Mouse (Mus musculus) neural tube, embryonic 11.5 days (tissue): ENCODE results near the gene Aldh18a1. TPM values are rescaled to one million over a fixed set of nuclear protein-coding genes. Genes with fewer than 3 reads are reported as not detected.

ENCODE experiments used
- ATAC-seq: fragments of 200-750 bp; cut with Nextera tagmentation; 2 replicates; pipeline ENCODE4 v1.8.0; 2017; ENCODE audit warnings: moderate number of reproducible peaks, mild to moderate bottlenecking, moderate TSS enrichment, moderate library complexity; ENCODE audit not compliant: insufficient read depth, low FRiP score, low TSS enrichment
- DNase-seq: peaks from one replicate; pipeline ENCODE4 v3.0.0-alpha.2; 2015; ENCODE audit warnings: low spot score
- H3K27ac ChIP-seq: fragments of 300-500 bp; sonication (generic); 2 replicates; pipeline ENCODE4 v1.5.1; 2014; ENCODE audit warnings: low read depth, mild to moderate bottlenecking, low read length
- H3K27me3 ChIP-seq: fragments of 300-500 bp; sonication (generic); 2 replicates; pipeline ENCODE4 v1.6.1; 2014; ENCODE audit warnings: mild to moderate bottlenecking, low read length, mixed read lengths; ENCODE audit not compliant: control insufficient read depth, insufficient read depth
- H3K36me3 ChIP-seq: fragments of 300-500 bp; sonication (generic); 2 replicates; pipeline ENCODE4 v1.6.1; 2014; ENCODE audit warnings: mild to moderate bottlenecking, low read length, moderate library complexity, mixed read lengths; ENCODE audit not compliant: control insufficient read depth, insufficient read depth
- H3K4me1 ChIP-seq: fragments of 300-500 bp; sonication (generic); 2 replicates; pipeline ENCODE4 v1.6.1; 2014; ENCODE audit warnings: low read length, mixed read lengths; ENCODE audit not compliant: control insufficient read depth, insufficient read depth
- H3K4me2 ChIP-seq: fragments of 300-500 bp; sonication (generic); 2 replicates; pipeline ENCODE4 v1.6.1; 2014; ENCODE audit warnings: low read depth, mild to moderate bottlenecking, moderate library complexity
- H3K4me3 ChIP-seq: fragments of 300-500 bp; sonication (generic); 2 replicates; pipeline ENCODE4 v1.5.1; 2014; ENCODE audit warnings: low read depth, low read length
- H3K9ac ChIP-seq: fragments of 300-500 bp; sonication (generic); 2 replicates; pipeline ENCODE4 v1.6.1; 2014; ENCODE audit warnings: mild to moderate bottlenecking, low read length
- H3K9me3 ChIP-seq: fragments of 300-500 bp; sonication (generic); 2 replicates; pipeline ENCODE4 v1.6.1; 2016; ENCODE audit warnings: low read length; ENCODE audit not compliant: control insufficient read depth
- WGBS: fragments of 180-500 bp; shearing (Covaris S2); extraction: QIAGEN DNeasy Blood & Tissue Kit; methylation state at CpG from one replicate; pipeline ENCODE4 v1.1.7; 2014; 5-methylcytosine and 5-hydroxymethylcytosine counted together
- polyA plus RNA-seq: library from polyadenylated mRNA; unstranded; fragments of >200 nt; fragmentation: Nextera tagmentation; extraction: Ambion mirVana; gene quantifications from 2 replicates; pipeline ENCODE4 v1.2.1, GENCODE M21; 2014

Gene Aldh18a1
- 73.8 and 78.2 TPM in 2 replicates for polyA plus RNA-seq

DNA sequence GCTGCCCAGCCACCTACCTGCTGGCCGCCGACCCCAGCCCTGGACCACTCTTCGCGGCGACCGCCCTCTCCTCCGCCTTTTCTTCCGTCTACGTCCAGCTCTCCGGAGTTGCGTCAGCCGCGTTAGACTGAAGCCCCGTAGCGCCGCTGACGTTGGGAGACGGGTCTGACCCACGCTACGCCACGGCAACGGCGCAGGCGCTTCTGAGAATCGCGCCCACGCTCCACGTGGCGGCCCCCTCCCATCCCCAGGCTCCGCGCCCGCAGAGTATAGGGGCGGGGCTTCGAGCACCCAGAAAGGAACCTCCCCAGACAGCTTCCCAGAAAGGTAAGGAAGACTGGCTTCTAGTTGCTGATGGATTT lies at the start of gene Aldh18a1:
Aldh18a1 (minus strand) TSS at position 171 of the 362 bp plus-strand sequence.
- H3K4me1 ChIP-seq, result peaks cover 12% of the 10 kb centered on the region
- peak; percentile 98 for DNase-seq
- H3K4me3 ChIP-seq, result peak within 1 kb of the TSS; percentile 79
- 0 out of 2 replicates have a peak within 1 kb of the TSS, but pooled peaks have one; percentile 29 for H3K27ac ChIP-seq
- H3K4me2 ChIP-seq, result peak within 1 kb of the TSS; percentile 83
- under 1% methylated on average over 34 of the region's 34 CpGs for WGBS
- H3K9me3 ChIP-seq, result no peaks in the 10 kb centered on the region
- peak; percentile 96 for ATAC-seq
- H3K27me3 ChIP-seq, result no peaks in the 10 kb centered on the region
- H3K36me3 ChIP-seq, result no peaks in the 10 kb centered on the region
- H3K9ac ChIP-seq, result peak within 1 kb of the TSS; percentile 83

DNA sequence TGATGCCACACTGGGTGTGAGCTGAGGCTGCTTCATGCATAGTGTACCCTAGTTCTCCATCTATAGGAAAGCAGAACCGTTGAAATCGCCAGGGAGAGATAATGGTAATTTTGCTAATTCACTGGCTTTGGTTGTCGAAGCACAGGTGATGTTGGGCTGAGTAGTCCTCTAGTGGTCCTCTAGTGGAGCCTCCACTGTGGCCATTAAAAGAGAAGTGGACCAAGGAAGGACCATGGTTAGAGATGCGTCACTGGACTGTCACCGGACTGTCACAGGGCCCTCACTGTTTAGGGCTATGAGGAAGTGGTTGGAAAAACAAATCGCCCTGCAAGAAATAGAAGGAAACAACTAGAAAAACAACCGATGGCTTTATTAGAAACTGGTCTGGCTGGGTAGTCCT lies 49.3 kb upstream of the Aldh18a1 start:
- H3K36me3 ChIP-seq, result no peaks in the 10 kb centered on the region
- H3K4me3 ChIP-seq, result no peak overlapping the region
- 85% methylated on average over 7 of the region's 7 CpGs for WGBS
- no peak overlapping the region for H3K27ac ChIP-seq
- no peak overlapping the region for H3K4me2 ChIP-seq
- no peaks in the 10 kb centered on the region for H3K9me3 ChIP-seq
- DNase-seq (no peak), ATAC-seq (no peak)
- H3K4me1 ChIP-seq, result no peaks in the 10 kb centered on the region
- no peaks in the 10 kb centered on the region for H3K27me3 ChIP-seq
- H3K9ac ChIP-seq, result no peak overlapping the region

DNA sequence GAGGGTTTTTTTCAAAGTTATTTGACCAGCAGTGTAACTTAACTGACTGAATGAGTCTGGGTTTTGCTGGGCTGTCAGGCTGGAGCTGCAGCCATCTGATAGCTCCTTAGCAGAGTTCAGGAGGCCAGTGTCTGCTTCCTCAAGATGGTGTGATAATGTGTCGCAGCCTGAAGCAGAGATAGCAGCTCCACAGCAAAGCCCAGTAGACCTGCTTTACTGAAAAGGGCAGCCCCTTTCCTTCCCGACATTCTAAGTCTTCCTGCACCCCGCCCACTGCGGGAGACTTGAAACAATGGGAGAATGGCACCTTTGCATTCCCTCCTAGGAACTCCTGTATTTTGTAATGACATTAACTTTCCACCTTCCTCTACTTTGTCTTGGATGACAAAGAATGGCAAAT lies 48.8 kb upstream of the Aldh18a1 start:
- H3K4me1 ChIP-seq, result no peaks in the 10 kb centered on the region
- 67% methylated on average over 4 of the region's 4 CpGs for WGBS
- H3K9ac ChIP-seq, result no peak overlapping the region
- H3K36me3 ChIP-seq, result no peaks in the 10 kb centered on the region
- DNase-seq (no peak), ATAC-seq (no peak)
- no peak overlapping the region for H3K4me2 ChIP-seq
- no peak overlapping the region for H3K27ac ChIP-seq
- H3K27me3 ChIP-seq, result no peaks in the 10 kb centered on the region
- H3K9me3 ChIP-seq, result no peaks in the 10 kb centered on the region
- no peak overlapping the region for H3K4me3 ChIP-seq

DNA sequence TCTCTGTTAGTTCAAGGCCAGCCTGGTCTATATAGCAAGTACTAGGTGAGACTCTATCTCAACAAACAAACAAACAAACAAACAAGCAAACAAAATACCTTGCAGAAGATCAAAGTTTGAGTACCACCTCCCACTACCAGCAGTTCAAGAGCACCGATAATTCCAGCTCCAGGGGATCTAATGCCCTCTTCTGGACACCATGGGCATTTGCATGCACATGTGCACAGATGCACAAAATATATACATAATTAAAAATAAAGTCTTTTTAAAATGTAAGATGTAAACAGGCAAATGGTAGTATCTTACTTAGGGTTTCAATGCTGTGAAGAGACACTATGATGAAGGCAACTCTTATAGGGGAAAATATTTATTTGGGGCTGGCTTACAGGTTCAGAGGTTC lies 44.9 kb upstream of the Aldh18a1 start:
- Histone ChIP-seq H3K9ac (no peak overlapping the region), H3K27ac (no peak overlapping the region), H3K9me3 (no peaks in the 10 kb centered on the region), H3K4me2 (no peak overlapping the region), H3K4me3 (no peak overlapping the region), H3K4me1 (no peaks in the 10 kb centered on the region), H3K27me3 (no peaks in the 10 kb centered on the region), H3K36me3 (no peaks in the 10 kb centered on the region)
- no peak for ATAC-seq
- DNase-seq, result no peak
- 72% methylated on average over 1 of the region's 1 CpGs for WGBS

DNA sequence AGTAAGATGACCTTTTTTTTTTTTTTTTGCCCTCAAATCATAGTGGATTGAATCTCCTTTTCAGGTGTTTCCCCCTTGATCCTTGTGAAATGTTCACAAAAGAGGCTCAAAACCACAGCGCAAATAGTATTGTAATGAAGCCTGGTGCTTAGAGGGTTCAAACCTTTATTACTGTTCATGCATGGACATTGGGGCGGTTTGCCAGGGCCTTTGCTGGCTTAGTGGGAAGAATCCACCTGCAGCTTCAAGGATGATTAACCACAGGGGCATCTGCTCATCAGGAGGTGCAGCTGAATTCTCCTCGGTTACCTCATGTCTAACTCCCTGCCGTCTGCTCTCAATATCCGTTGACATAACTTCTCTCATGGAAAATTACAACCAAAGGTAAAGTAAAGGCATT lies 44.4 kb upstream of the Aldh18a1 start:
- no peaks in the 10 kb centered on the region for H3K9me3 ChIP-seq
- H3K36me3 ChIP-seq, result no peaks in the 10 kb centered on the region
- H3K4me1 ChIP-seq, result no peaks in the 10 kb centered on the region
- ATAC-seq, result no peak
- DNase-seq, result no peak
- no peaks in the 10 kb centered on the region for H3K27me3 ChIP-seq
- H3K27ac ChIP-seq, result no peak overlapping the region
- WGBS, result 80% methylated on average over 5 of the region's 5 CpGs
- H3K9ac ChIP-seq, result no peak overlapping the region
- no peak overlapping the region for H3K4me3 ChIP-seq
- H3K4me2 ChIP-seq, result no peak overlapping the region

DNA sequence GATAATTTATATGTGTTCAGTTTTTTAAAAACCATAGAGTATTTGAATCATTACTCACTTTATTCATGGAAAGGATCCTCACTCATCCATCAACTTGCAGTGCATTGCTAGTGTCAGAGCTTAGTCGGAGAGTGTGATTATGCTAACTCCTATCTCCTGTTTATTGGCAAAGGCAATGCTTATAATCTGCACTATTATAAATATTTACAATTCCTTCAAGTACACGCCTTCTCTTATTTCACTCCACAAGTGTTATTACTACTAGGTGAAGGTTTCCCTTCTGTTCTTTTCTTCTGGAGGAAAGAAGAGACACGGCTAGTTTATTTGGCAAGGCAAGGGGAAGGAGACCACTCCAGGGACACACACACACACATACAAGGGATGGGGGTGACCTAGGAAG lies 43.9 kb upstream of the Aldh18a1 start:
- H3K36me3 ChIP-seq, result no peaks in the 10 kb centered on the region
- no peak overlapping the region for H3K27ac ChIP-seq
- DNase-seq (no peak), ATAC-seq (no peak)
- 88% methylated on average over 3 of the region's 3 CpGs for WGBS
- H3K27me3 ChIP-seq, result no peaks in the 10 kb centered on the region
- no peak overlapping the region for H3K4me2 ChIP-seq
- H3K9me3 ChIP-seq, result no peaks in the 10 kb centered on the region
- no peak overlapping the region for H3K4me3 ChIP-seq
- H3K9ac ChIP-seq, result no peak overlapping the region
- no peaks in the 10 kb centered on the region for H3K4me1 ChIP-seq

DNA sequence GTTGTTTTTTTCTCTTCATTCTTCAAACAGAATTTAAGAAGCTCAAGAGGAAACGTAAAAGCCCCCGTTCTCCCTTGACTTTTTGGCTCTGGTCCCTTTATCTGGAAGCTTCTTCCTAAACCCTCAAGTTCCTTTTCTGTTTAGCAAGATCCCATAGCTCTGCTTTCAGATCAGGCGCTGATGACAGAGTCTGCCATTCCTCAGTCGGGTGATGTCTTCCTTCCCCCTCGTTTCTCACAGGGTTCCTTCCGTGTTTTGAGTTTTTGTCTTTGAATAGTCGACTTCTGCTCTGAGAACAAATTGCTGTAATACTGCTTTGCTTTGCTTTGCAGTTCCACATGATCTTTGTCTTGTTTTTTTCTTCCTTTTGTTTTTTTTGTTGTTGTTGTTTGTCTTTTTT lies 42.3 kb upstream of the Aldh18a1 start:
- no peaks in the 10 kb centered on the region for H3K27me3 ChIP-seq
- no peak overlapping the region for H3K4me3 ChIP-seq
- H3K4me1 ChIP-seq, result no peaks in the 10 kb centered on the region
- H3K9ac ChIP-seq, result no peak overlapping the region
- no peak overlapping the region for H3K4me2 ChIP-seq
- no peak for ATAC-seq
- DNase-seq, result no peak
- H3K27ac ChIP-seq, result no peak overlapping the region
- H3K36me3 ChIP-seq, result no peaks in the 10 kb centered on the region
- H3K9me3 ChIP-seq, result no peaks in the 10 kb centered on the region
- WGBS, result 85% methylated on average over 7 of the region's 7 CpGs

DNA sequence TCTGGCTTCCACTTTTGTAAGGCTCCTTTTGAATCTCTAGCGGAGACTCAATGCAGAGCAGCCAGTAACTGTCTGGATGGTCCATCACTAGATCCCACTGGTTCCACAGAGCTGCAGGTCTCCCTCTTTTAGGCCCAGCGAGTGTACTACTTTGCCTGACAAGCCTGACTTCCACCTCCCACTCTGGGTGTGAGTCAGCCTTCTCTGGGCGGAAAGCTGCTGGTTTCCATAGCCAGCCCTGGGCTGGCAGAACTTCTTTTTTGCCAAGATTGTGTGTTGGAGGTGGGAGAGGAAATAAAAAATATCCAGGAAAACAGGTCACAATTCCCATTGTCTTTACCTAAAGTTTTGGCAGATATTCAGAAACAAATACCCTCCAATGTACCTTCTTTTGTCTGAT lies 41.8 kb upstream of the Aldh18a1 start:
- no peak overlapping the region for H3K4me3 ChIP-seq
- H3K9ac ChIP-seq, result no peak overlapping the region
- H3K36me3 ChIP-seq, result no peaks in the 10 kb centered on the region
- WGBS, result 80% methylated on average over 3 of the region's 3 CpGs
- H3K27ac ChIP-seq, result no peak overlapping the region
- no peak for ATAC-seq
- no peaks in the 10 kb centered on the region for H3K9me3 ChIP-seq
- no peak overlapping the region for H3K4me2 ChIP-seq
- DNase-seq, result no peak
- no peaks in the 10 kb centered on the region for H3K27me3 ChIP-seq
- H3K4me1 ChIP-seq, result no peaks in the 10 kb centered on the region

DNA sequence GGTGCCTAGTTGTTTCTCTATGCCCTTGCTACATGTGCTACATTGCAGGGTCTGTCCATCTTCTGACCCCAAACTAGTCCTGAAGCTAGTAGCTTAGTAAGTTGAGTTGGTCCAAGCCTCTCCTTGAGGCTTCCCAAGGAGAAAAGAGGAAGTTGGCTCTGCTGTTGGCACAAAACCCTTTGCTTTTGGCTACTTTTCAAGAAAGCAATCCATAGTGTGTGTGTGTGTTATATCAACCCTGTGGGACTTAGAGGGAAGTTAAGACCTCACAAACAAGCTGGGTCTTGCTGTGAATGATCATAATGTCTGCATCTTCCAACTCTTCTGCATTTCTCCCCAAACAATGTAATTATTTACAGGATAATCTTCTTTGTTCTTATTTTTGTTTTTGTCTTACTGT lies 40.7 kb upstream of the Aldh18a1 start:
- no peaks in the 10 kb centered on the region for H3K4me1 ChIP-seq
- ATAC-seq, result no peak
- no peak overlapping the region for H3K4me3 ChIP-seq
- no peak overlapping the region for H3K27ac ChIP-seq
- H3K27me3 ChIP-seq, result no peaks in the 10 kb centered on the region
- DNase-seq, result no peak
- H3K4me2 ChIP-seq, result no peak overlapping the region
- H3K9ac ChIP-seq, result no peak overlapping the region
- no peaks in the 10 kb centered on the region for H3K36me3 ChIP-seq
- H3K9me3 ChIP-seq, result no peaks in the 10 kb centered on the region
